Mouse (Mus musculus): ENCODE results near the gene Hes1.

GRCm38 (mm10) chr16:30039841-30040240 is 24.3 kb upstream of the Hes1 start:
- TF ChIP-seq POLR2A (IDR thresholded peaks at IDR 0.05; ENCODE audit: low read depth, low read length) (no peak), CTCF (IDR thresholded peaks at IDR 0.05; ENCODE audit: borderline replicate concordance, insufficient read depth, low read length) (no peak)
